Mouse (Mus musculus) frontal cortex, postnatal 25 days (tissue): ENCODE data around the gene Ccdc190.

Experiments
- DNase-seq, 2 experiments: peaks; one replicate each; pipeline ENCODE4 v3.0.0; 2022; ENCODE audit warnings: low spot score in 2 of 2

The Ccdc190 gene

GRCm38 (mm10) chr1:169932122-169932746, 3.8 kb downstream of the Ccdc190 start:
- no peak for DNase-seq

GRCm38 (mm10) chr1:169934005-169934725, 5.7 kb downstream of the Ccdc190 start:
- peak in 1 of 2 experiments; percentile 32 for DNase-seq

GRCm38 (mm10) chr1:169939345-169939744, 10.9 kb downstream of the Ccdc190 start:
- DNase-seq: peak in 1 of 2 experiments; percentile 36

- DNase-seq: no peak
Observed at GRCm38 (mm10) chr1:169946004-169946403, 17.6 kb downstream of the Ccdc190 start.

- no peak for DNase-seq
Observed at GRCm38 (mm10) chr1:169947654-169948053, 19.2 kb downstream of the Ccdc190 start.

GRCm38 (mm10) chr1:169948280-169948679, 19.8 kb downstream of the Ccdc190 start:
- DNase-seq: no peak

- DNase-seq: no peak
Observed at GRCm38 (mm10) chr1:169948866-169949265, 20.4 kb downstream of the Ccdc190 start.

- no peak for DNase-seq
Observed at GRCm38 (mm10) chr1:169949981-169950380, 21.5 kb downstream of the Ccdc190 start.

- no peak for DNase-seq
Observed at GRCm38 (mm10) chr1:169950651-169951050, 22.2 kb downstream of the Ccdc190 start.

- no peak for DNase-seq
Observed at GRCm38 (mm10) chr1:169951561-169951960, 23.1 kb downstream of the Ccdc190 start.

- DNase-seq: no peak
Observed at GRCm38 (mm10) chr1:169952636-169953035, 24.2 kb downstream of the Ccdc190 start.

- no peak for DNase-seq
Observed at GRCm38 (mm10) chr1:169953106-169953505, 24.7 kb downstream of the Ccdc190 start.

- DNase-seq: peak; percentile 96
Observed at GRCm38 (mm10) chr1:169968792-169969515, 40.5 kb downstream of the Ccdc190 start, which contains the start of gene Hsd17b7. Gene Hsd17b7, minus strand, starts transcription at chr1:169969241.

GRCm38 (mm10) chr1:169969516-169969886, 41.1 kb downstream of the Ccdc190 start:
- no peak for DNase-seq

- DNase-seq: no peak
Observed at GRCm38 (mm10) chr1:169970936-169971335, 42.5 kb downstream of the Ccdc190 start.

GRCm38 (mm10) chr1:169971998-169972397, 43.5 kb downstream of the Ccdc190 start:
- no peak for DNase-seq

GRCm38 (mm10) chr1:169977621-169978020, 49.2 kb downstream of the Ccdc190 start:
- no peak for DNase-seq
